Mouse (Mus musculus) brain, embryonic 18.5 days (tissue): ENCODE data around the gene Ctnnbl1.

ENCODE experiments used
- DNase-seq: peaks from one replicate; pipeline ENCODE4 v3.0.0-alpha.2; 2012; ENCODE audit warnings: low read depth, low spot score

Ctnnbl1 gene

GRCm38 (mm10) chr2:157792840-157793552, 55.8 kb downstream of the Ctnnbl1 start:
- no peak for DNase-seq

GRCm38 (mm10) chr2:157793851-157794332, 56.7 kb downstream of the Ctnnbl1 start:
- no peak for DNase-seq

- no peak for DNase-seq
These were observed 58.6 kb downstream of the Ctnnbl1 start for GRCm38 (mm10) chr2:157795627-157796423.

GRCm38 (mm10) chr2:157799533-157799932, 62.3 kb downstream of the Ctnnbl1 start:
- no peak for DNase-seq

GRCm38 (mm10) chr2:157800288-157800687, 63.1 kb downstream of the Ctnnbl1 start:
- no peak for DNase-seq

GRCm38 (mm10) chr2:157800746-157801501, 63.7 kb downstream of the Ctnnbl1 start:
- peak; percentile 37 for DNase-seq

GRCm38 (mm10) chr2:157801505-157802357, 64.5 kb downstream of the Ctnnbl1 start:
- no peak for DNase-seq

- DNase-seq, result no peak
These were observed 65.5 kb downstream of the Ctnnbl1 start for GRCm38 (mm10) chr2:157802666-157803065.

GRCm38 (mm10) chr2:157804388-157804787, 67.2 kb downstream of the Ctnnbl1 start:
- no peak for DNase-seq

GRCm38 (mm10) chr2:157805091-157805490, 67.9 kb downstream of the Ctnnbl1 start:
- DNase-seq, result no peak

- DNase-seq, result no peak
These were observed 69.9 kb downstream of the Ctnnbl1 start for GRCm38 (mm10) chr2:157807076-157807475.

GRCm38 (mm10) chr2:157807621-157808367, 70.6 kb downstream of the Ctnnbl1 start:
- no peak for DNase-seq

- DNase-seq, result no peak
These were observed 71.2 kb downstream of the Ctnnbl1 start for GRCm38 (mm10) chr2:157808368-157808923.

- no peak for DNase-seq
These were observed 72.1 kb downstream of the Ctnnbl1 start for GRCm38 (mm10) chr2:157809341-157809740.

GRCm38 (mm10) chr2:157810749-157811148, 73.5 kb downstream of the Ctnnbl1 start:
- DNase-seq, result no peak

GRCm38 (mm10) chr2:157813121-157813520, 75.9 kb downstream of the Ctnnbl1 start:
- no peak for DNase-seq

- DNase-seq, result no peak
These were observed 77.1 kb downstream of the Ctnnbl1 start for GRCm38 (mm10) chr2:157814116-157814964.

GRCm38 (mm10) chr2:157814965-157815283, 77.7 kb downstream of the Ctnnbl1 start:
- DNase-seq, result no peak

GRCm38 (mm10) chr2:157817672-157818071, 80.5 kb downstream of the Ctnnbl1 start:
- DNase-seq, result no peak
